Mouse (Mus musculus): Measurements from ENCODE around the gene Tedc1. TPM values are rescaled to one million over a fixed set of nuclear protein-coding genes. Genes with fewer than 3 reads are reported as not detected.
"Not testable (repeated sequence)": the region's sequence is repeated elsewhere in the genome, so short reads cannot be mapped to it uniquely, and the experiment has no call there.

Gene Tedc1
- polyA plus RNA-seq, 1 experiment: 12.2 TPM

DNA sequence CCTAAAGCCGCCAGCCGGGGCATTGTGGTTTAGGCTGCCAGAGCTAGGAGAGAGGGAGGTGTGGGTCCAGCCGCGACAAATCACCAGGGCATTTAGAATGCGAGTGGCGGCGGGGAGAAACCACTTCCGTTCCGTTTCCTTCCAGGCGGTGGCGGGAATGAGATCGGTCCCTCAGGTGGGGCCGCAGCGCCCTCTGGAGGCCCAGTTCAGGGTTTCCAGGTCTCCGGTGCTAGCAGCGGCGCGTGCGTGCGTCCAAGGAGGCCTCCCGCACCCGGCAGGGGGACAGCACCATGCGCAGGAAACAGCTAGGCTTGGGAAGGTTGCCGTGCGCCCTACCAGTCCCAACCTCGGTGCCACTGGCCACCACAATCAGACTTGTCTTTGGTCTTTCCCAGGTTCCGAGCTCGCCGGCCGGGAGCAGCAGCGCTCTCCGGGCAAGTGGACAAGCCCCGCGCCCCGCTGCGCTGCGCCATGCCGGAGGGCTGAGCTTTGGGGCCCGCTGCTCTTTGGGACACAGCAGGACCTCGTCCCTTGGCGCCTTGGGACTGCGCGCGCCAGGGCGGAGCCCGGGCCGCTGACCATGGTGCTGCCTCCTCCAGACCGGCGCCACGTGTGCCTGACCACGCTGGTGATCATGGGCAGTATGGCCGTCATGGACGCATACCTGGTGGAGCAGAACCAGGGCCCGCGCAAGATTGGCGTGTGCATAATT is 31.5 kb downstream of the Tedc1 start:
- TF ChIP-seq POLR2A (IDR thresholded peaks at IDR 0.05; ENCODE audit: low read depth, low read length): no peak
- TF ChIP-seq CTCF (IDR thresholded peaks at IDR 0.05; ENCODE audit: borderline replicate concordance, insufficient read depth, low read length): peak; percentile 48
- no peak overlapping the region for H3K27ac ChIP-seq (ENCODE audit: insufficient read depth, low read length)
- H3K4me3 ChIP-seq (ENCODE audit: insufficient read depth, low read length): peak overlapping the region; percentile 21
- H3K4me1 ChIP-seq (ENCODE audit: control insufficient read depth, insufficient read depth, low read length): no peaks in the 10 kb centered on the region; the same call in 1 of the 2 replicates

DNA sequence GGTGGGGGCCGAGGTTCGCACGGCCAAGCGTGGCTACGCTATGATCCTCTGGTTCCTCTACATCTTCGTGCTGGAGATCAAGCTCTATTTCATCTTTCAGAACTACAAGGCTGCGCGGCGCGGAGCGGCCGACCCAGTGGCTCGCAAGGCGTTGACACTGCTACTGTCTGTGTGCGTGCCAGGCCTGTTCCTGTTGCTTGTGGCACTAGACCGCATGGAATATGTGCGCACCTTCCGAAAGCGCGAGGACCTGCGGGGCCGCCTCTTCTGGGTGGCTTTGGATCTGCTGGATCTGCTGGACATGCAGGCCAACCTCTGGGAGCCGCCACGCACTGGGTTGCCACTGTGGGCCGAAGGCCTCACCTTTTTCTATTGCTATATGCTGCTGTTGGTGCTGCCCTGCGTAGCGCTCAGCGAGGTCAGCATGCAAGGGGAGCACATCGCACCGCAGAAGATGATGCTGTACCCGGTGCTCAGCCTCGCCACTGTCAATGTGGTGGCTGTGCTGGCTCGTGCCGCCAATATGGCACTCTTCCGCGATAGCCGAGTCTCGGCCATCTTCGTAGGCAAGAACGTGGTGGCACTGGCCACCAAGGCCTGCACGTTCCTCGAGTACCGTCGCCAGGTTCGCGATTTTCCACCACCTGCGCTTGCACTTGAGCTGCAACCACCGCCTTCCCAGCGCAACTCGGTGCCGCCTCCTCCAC is 32.3 kb downstream of the Tedc1 start:
- H3K4me3 ChIP-seq (ENCODE audit: insufficient read depth, low read length): no peak overlapping the region
- TF ChIP-seq POLR2A (IDR thresholded peaks at IDR 0.05; ENCODE audit: low read depth, low read length): no peak
- TF ChIP-seq CTCF (IDR thresholded peaks at IDR 0.05; ENCODE audit: borderline replicate concordance, insufficient read depth, low read length): no peak
- no peak overlapping the region for H3K27ac ChIP-seq (ENCODE audit: insufficient read depth, low read length)

DNA sequence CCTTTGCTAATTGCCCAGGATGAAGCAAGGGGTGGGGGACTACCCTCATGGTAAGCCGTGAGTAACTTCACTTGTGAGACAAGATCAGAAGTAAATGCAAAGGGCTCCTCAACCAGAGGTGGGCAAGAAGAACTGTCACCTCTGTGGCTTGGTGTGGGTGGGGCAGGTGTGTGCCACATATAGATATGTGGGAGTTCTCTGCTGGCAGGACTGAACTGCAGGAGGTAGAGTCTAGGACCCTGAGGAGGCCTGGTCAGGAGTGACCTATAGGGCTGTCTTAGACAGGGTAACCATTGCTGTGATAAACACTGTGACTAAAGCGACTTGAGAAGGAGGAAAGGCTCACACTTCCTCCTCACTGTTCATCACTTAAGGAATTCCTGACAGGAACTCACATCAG is 37.2 kb downstream of the Tedc1 start:
- no peak for TF ChIP-seq CTCF (IDR thresholded peaks at IDR 0.05; ENCODE audit: borderline replicate concordance, insufficient read depth, low read length)
- no peak for TF ChIP-seq POLR2A (IDR thresholded peaks at IDR 0.05; ENCODE audit: low read depth, low read length)
- no peak overlapping the region for H3K27ac ChIP-seq (ENCODE audit: insufficient read depth, low read length)
- no peak overlapping the region for H3K4me3 ChIP-seq (ENCODE audit: insufficient read depth, low read length)
- no peaks in the 10 kb centered on the region for H3K4me1 ChIP-seq (ENCODE audit: control insufficient read depth, insufficient read depth, low read length)

More for the DNA sequence above, 32.3 kb downstream of the Tedc1 start:
- no peaks in the 10 kb centered on the region; the same call in 1 of the 2 replicates for H3K4me1 ChIP-seq (ENCODE audit: control insufficient read depth, insufficient read depth, low read length)

DNA sequence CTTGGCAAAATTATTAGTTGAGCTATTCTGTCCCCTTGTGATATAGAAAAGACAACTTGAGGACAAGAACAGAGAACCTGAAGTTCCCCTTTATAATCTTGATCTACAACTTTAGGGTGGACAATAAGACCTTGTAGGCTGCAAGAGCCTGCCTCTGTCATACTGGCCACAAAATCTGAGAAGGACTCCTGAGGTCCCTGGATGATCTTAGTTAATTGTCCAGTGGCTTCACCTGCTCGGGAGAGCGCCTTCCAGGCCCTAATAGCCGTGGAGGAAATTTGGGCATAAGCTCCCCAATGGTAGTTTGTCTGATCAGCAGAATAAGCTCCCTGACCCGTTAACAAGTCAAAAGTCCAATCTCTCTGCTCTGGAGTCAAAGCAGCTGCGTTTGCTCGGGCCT is 42.9 kb downstream of the Tedc1 start:
- H3K4me1 ChIP-seq (ENCODE audit: control insufficient read depth, insufficient read depth, low read length); H3K27ac ChIP-seq (ENCODE audit: insufficient read depth, low read length); H3K4me3 ChIP-seq (ENCODE audit: insufficient read depth, low read length): not testable (repeated sequence)

DNA sequence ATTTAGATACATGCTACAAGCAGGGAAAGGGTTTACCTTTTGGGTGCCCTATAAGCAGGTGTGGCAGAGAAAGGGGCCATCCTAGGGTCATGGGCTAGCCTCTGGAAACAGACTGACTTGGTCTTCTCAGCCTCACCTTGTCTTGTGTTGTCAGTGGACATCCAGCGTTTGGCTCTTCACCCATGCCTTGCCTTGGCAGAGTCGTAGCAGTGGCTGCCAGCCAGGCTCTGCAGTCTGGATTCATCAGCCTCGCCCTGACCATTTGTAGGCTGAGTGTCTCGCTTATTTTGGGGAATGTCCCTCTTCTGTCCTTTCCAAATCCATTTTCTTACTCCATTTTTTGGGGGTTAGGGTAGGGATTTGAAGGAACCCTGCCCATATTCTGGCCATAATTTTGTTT is 45.1 kb downstream of the Tedc1 start:
- no peaks in the 10 kb centered on the region for H3K4me1 ChIP-seq (ENCODE audit: control insufficient read depth, insufficient read depth, low read length)
- no peak overlapping the region for H3K27ac ChIP-seq (ENCODE audit: insufficient read depth, low read length)
- TF ChIP-seq POLR2A (IDR thresholded peaks at IDR 0.05; ENCODE audit: low read depth, low read length) (no peak), CTCF (IDR thresholded peaks at IDR 0.05; ENCODE audit: borderline replicate concordance, insufficient read depth, low read length) (no peak)
- H3K4me3 ChIP-seq (ENCODE audit: insufficient read depth, low read length): no peak overlapping the region

DNA sequence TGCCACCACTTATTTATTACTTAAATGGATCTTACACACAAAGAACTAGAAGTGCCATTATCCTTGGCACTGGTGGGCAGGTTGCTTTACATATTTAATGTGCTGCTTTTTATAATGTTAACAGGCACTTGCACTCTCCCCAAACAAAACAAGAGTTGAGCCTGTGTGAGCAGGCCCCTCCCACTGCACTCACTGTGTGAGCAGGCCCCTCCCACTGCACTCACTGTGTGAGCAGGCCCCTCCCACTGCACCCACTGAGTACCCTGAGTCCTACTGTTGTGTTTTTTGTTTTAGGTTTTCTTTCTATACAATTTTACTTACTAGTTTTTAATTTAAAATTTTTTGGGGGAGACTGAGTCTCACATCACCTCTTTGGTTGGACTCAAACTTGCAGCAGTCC is 45.8 kb downstream of the Tedc1 start:
- TF ChIP-seq POLR2A (IDR thresholded peaks at IDR 0.05; ENCODE audit: low read depth, low read length): no peak
- no peak for TF ChIP-seq CTCF (IDR thresholded peaks at IDR 0.05; ENCODE audit: borderline replicate concordance, insufficient read depth, low read length)
- Histone ChIP-seq H3K27ac (ENCODE audit: insufficient read depth, low read length) (no peak overlapping the region), H3K4me3 (ENCODE audit: insufficient read depth, low read length) (no peak overlapping the region), H3K4me1 (ENCODE audit: control insufficient read depth, insufficient read depth, low read length) (no peaks in the 10 kb centered on the region)

DNA sequence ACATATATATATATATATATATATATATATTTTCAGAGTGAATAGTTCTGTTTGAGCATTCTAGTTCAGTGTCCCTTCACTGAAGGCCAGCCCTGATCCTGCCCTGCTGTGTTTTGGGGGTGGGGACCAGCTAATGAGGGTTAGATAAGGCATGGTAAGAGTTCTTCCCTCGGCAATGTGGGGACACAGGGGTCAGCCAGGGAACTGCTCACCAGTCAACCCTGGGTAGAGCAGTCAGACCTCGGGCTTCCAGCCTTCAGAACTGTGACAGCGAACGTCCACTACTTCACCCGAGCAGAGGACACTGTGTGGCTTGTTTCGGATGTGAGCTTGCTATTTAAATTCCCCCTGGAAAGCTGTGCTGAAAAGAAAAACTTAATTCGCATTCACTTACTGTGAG is 47.3 kb downstream of the Tedc1 start:
- no peak for TF ChIP-seq POLR2A (IDR thresholded peaks at IDR 0.05; ENCODE audit: low read depth, low read length)
- no peak for TF ChIP-seq CTCF (IDR thresholded peaks at IDR 0.05; ENCODE audit: borderline replicate concordance, insufficient read depth, low read length)

DNA sequence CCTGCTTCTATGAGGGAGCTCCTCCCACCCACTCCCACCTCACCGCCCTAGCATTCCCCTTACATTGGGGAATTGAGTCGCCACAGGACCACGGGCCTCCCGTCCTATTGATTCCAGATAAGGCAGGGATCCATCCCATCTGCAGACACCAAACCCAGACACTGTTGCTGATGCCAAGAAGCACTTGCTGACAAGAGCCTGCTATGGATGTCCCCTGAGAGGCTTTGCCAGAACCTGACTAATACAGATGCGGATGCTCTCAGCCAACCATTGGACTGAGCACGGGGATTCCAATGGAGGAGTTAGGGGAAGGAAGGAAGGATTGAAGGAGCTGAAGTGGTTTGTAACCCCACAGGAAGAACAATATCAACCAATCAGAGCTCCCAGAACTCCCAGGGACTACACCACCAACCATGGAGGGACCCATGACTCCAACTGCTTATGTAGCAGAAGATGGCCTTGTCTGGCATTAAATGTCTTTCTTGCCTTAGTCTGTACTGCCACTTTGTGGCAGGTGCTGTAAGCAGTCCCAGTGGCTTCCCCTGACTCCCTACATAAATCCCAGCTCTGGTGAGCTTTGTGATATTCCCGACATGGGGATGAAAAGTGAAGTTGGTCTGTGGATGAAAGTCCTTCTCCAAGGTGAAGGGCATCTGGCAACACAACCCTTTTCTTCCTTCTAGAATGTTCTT is 49.2 kb downstream of the Tedc1 start:
- TF ChIP-seq POLR2A (IDR thresholded peaks at IDR 0.05; ENCODE audit: low read depth, low read length) (no peak), CTCF (IDR thresholded peaks at IDR 0.05; ENCODE audit: borderline replicate concordance, insufficient read depth, low read length) (no peak)
- no peaks in the 10 kb centered on the region for H3K4me1 ChIP-seq (ENCODE audit: control insufficient read depth, insufficient read depth, low read length)

More for the DNA sequence above, 47.3 kb downstream of the Tedc1 start:
- H3K27ac ChIP-seq (ENCODE audit: insufficient read depth, low read length): no peak overlapping the region
- no peaks in the 10 kb centered on the region for H3K4me1 ChIP-seq (ENCODE audit: control insufficient read depth, insufficient read depth, low read length)
- no peak overlapping the region for H3K4me3 ChIP-seq (ENCODE audit: insufficient read depth, low read length)

DNA sequence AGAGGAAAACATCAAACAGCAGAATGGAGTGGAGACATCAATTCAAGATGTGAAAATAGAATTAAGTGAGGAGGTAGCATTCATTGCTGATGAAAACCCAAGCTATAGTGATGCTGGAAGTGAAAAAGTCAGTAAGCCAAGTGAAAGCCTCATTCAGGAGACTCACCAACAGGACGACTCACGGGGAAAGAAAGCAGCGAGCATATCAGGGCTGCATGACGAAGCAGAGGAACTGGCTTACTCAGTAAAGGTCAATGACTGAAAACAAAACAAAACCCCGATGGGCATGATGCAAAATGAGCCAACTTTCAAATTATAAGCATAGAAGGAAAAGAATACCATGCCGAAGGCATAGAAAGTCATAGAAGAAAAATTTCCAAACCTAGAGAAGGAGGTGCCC is 51.5 kb downstream of the Tedc1 start:
- TF ChIP-seq POLR2A (IDR thresholded peaks at IDR 0.05; ENCODE audit: low read depth, low read length) (no peak), CTCF (IDR thresholded peaks at IDR 0.05; ENCODE audit: borderline replicate concordance, insufficient read depth, low read length) (no peak)
- Histone ChIP-seq H3K4me1 (ENCODE audit: control insufficient read depth, insufficient read depth, low read length) (no peaks in the 10 kb centered on the region), H3K4me3 (ENCODE audit: insufficient read depth, low read length) (no peak overlapping the region), H3K27ac (ENCODE audit: insufficient read depth, low read length) (no peak overlapping the region)

More for the DNA sequence above, 49.2 kb downstream of the Tedc1 start:
- H3K27ac ChIP-seq (ENCODE audit: insufficient read depth, low read length): no peak overlapping the region
- H3K4me3 ChIP-seq (ENCODE audit: insufficient read depth, low read length): no peak overlapping the region
